ENCODE assay signal across 9 mouse cellular contexts in the genomic region with DNA sequence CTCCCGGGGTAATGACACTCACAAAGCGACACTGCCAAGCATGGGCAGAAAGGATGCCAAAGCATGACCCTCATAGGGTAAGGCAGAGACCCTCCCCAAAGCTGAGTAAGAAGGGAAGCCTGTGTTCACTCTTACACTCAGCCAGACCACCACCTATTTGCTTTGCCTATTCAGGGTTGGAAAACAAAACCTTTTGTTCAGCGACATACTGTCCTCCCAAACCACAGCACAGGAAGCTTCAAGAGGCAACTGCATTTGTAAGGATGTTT. TPM values are rescaled to one million over a fixed set of nuclear protein-coding genes. Genes with fewer than 3 reads are reported as not detected.
A peak's percentile ranks its signal among the peaks of the same experiment; 100 is the strongest.
DNase-seq lines count a peak whose midpoint lies in the region; ATAC-seq and TF ChIP-seq lines count a peak whose summit lies in the region.
"Had no signal": no experiment of that assay in that cellular context is flagged by ENCODE, and none has a peak within 500 bp of the region (broad histone marks: within the 10 kb centered on the region; RNA-seq: fewer than 3 reads in every experiment).

No protein-coding gene starts in this region.

- H3K36me3 ChIP-seq in E14TG2a.4 (ENCODE audit: insufficient read depth, low read length): no peaks in the 10 kb centered on the region
- H3K36me3 ChIP-seq in hindbrain, embryonic 12.5 days: no peaks in the 10 kb centered on the region
- H3K36me3 ChIP-seq in midbrain, embryonic 12.5 days: no peaks in the 10 kb centered on the region

- peak overlapping the region; percentile 83 for H3K4me2 ChIP-seq in hindbrain, embryonic 12.5 days (replicated peaks)
- H3K4me2 ChIP-seq in midbrain, embryonic 12.5 days (replicated peaks): peak overlapping the region; percentile 86

- peak; percentile 57 for ATAC-seq in hindbrain, embryonic 12.5 days (ENCODE audit: low FRiP score)
- ATAC-seq in midbrain, embryonic 12.5 days (ENCODE audit: low FRiP score, low read depth): peak; percentile 34; the same call in 1 of the 2 replicates
- ATAC-seq: Patski had no signal

- intact Hi-C loops in left cerebral cortex, postnatal 14 days (cut with DNase I): no loop called here

- peak; percentile 9 for DNase-seq in embryo, embryonic 9.5 days (ENCODE audit: extremely low spot score)
- no peak for DNase-seq in embryo, embryonic 11 days
- DNase-seq in urinary bladder, postnatal 4 days (ENCODE audit: low spot score in 2 of 2): no peak
- no peak for DNase-seq in adrenal gland, adult (ENCODE audit: inconsistent age in 2 of 2, low spot score in 1 of 2)
- no peak for DNase-seq in left cerebral cortex, postnatal 14 days (ENCODE audit: low spot score in 2 of 2)

- peaks cover 70% of the 10 kb centered on the region for H3K27me3 ChIP-seq in E14TG2a.4 (ENCODE audit: insufficient read depth, low read length)
- peaks cover 65% of the 10 kb centered on the region for H3K27me3 ChIP-seq in hindbrain, embryonic 12.5 days
- peaks cover 75% of the 10 kb centered on the region for H3K27me3 ChIP-seq in midbrain, embryonic 12.5 days
- H3K27me3 ChIP-seq: Patski had no signal

- H3K4me3 ChIP-seq in E14TG2a.4 (replicated peaks; ENCODE audit: low read length): peak overlapping the region; percentile 80
- no peak overlapping the region for H3K4me3 ChIP-seq in hindbrain, embryonic 12.5 days
- peak overlapping the region; percentile 47; the same call in 1 of the 2 replicates for H3K4me3 ChIP-seq in midbrain, embryonic 12.5 days

- WGBS in hindbrain, embryonic 12.5 days: 9% methylated on average over 3 of the region's 3 CpGs
- 12% methylated on average over 3 of the region's 3 CpGs for WGBS in midbrain, embryonic 12.5 days

- H3K27ac ChIP-seq in hindbrain, embryonic 12.5 days: peak overlapping the region; percentile 79
- H3K27ac ChIP-seq in midbrain, embryonic 12.5 days (replicated peaks): no peak overlapping the region

- 0 out of 2 replicates have a peak overlapping the region, but pooled peaks have one; percentile 63 for H3K9ac ChIP-seq in hindbrain, embryonic 12.5 days
- no peak overlapping the region for H3K9ac ChIP-seq in midbrain, embryonic 12.5 days (replicated peaks)

- no peak for TF ChIP-seq CTCF in E14TG2a.4 (conservative IDR thresholded peaks at IDR 0.05; ENCODE audit: low read length)

- H3K9me3 ChIP-seq in E14TG2a.4 (ENCODE audit: low read length): no peaks in the 10 kb centered on the region
- no peaks in the 10 kb centered on the region for H3K9me3 ChIP-seq in hindbrain, embryonic 12.5 days (replicated peaks)
- H3K9me3 ChIP-seq in midbrain, embryonic 12.5 days: no peaks in the 10 kb centered on the region

- H3K4me1 ChIP-seq in E14TG2a.4 (replicated peaks; ENCODE audit: low read depth, low read length): peaks cover 31% of the 10 kb centered on the region
- peaks cover 19% of the 10 kb centered on the region for H3K4me1 ChIP-seq in hindbrain, embryonic 12.5 days
- H3K4me1 ChIP-seq in midbrain, embryonic 12.5 days: peaks cover 14% of the 10 kb centered on the region

RNA-seq across cellular contexts. Expression of gene Smug1, which starts 19.5 kb away (rescaled TPM):
- polyA plus RNA-seq in hindbrain, embryonic 12.5 days (2016; fragmentation: Nextera tagmentation; extraction: Ambion mirVana): 31.3 and 34.4 TPM in 2 replicates
- polyA plus RNA-seq in midbrain, embryonic 12.5 days (2016; fragmentation: Nextera tagmentation; extraction: Ambion mirVana): 27.5 and 28.9 TPM in 2 replicates
- total RNA-seq in left cerebral cortex, postnatal 14 days (2021): 10 to 100 TPM; 16.2 to 17.4 TPM
